Mouse (Mus musculus): ENCODE results near the gene Mrgpre.

Gene Mrgpre

DNA sequence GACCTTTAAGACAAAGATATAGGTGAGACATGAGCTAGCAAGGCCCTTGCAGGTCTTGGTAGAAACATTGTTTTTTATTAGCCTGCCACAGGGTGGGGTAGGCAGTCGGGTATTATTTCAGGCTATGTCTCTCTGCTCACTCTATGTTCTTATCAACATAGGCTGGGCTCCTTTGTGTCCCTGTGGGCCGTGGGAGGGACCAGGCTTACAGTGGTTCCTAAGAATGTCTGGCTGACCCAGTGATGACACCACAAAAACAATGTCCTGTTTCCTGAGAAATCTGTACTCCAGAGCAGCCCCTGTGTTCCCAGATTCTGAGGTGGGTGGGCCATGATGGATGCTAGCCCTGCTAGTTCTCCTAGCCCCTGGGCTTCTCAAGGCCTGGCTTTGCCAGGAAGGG is 6.9 kb downstream of the Mrgpre start:
- no peak for DNase-seq (ENCODE audit: low spot score)

DNA sequence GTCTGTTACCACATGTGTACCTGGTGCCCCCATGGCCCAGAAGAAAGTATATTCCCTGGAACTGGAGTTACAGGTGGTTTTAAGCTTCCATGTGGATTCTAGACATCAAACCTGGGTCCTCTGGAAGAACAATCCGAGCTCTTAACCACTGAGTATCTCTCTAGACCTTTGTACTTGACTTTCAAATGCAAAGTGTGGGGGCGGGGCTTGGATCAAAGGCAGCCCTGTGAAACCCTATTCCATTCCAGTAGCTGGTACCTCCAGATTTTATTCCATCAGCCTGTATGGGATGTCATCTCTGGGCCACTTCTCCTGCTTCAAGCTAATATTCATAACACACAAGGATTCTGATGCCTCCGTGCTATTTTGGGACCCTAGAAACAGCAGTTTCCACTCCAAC is 8.2 kb downstream of the Mrgpre start:
- no peak for DNase-seq (ENCODE audit: low spot score)

DNA sequence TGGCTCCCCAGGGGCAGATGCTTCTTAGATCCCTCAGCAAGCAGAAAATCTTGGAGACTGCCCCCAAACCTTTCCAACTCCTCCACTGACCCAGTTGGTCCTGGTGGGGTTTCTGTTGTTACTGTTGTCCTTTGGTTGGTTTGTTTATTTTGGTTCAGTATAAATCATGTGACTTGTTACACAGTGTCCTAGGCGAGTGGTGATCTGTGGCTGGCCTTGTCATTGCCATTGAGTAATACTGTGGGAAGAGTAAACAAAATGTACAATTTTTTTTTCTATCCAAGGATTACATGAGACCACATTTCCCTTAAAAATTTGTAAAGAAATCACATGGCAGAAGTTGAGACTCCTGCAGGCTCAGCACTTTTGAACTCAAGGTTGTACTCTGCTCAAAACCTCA is 14.8 kb downstream of the Mrgpre start:
- no peak for DNase-seq (ENCODE audit: low spot score)

DNA sequence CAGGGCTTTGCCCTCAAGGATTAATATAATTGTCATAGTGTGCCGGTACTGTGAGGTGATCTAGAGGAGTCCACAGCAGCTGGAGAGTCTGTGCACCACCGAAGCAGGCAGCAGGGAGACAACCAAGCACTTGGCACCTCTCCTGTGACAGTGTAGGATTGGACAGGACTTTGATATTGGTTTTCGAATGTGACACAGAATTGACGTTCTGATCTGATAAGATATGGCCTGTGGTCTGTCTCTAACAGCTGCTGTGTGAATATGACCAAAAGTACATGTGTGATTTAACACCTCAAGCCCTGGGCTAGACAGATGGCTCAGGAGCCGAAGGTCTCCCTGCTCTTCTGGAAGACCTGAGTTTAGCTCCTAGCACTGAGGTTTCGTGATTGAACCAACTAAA is 16.0 kb downstream of the Mrgpre start:
- DNase-seq (ENCODE audit: low spot score), result no peak

DNA sequence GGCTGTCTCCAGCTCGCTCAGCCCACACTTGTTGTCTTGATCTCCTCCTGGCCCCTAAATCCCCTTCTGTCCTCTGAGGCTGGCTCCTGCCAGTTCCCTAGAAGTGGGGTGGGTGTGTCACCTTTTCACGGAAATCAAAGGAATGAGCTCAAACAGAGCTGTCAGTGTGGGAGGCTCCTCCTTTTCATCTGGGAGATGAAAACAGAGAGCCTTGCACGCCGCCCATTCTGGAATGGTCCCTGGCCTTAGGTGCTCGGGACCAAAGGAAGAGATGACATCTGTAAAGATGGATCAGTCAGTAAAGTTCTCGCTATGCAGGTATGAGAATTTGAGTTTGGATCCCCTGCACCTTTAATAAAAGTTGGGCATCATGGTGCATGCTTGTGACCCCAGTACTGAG is 17.4 kb downstream of the Mrgpre start, which contains the start of gene Mrgprg:
Gene Mrgprg (minus strand): TSS at position 101 of the 400 bp plus-strand sequence.
- no peak for DNase-seq (ENCODE audit: low spot score)

DNA sequence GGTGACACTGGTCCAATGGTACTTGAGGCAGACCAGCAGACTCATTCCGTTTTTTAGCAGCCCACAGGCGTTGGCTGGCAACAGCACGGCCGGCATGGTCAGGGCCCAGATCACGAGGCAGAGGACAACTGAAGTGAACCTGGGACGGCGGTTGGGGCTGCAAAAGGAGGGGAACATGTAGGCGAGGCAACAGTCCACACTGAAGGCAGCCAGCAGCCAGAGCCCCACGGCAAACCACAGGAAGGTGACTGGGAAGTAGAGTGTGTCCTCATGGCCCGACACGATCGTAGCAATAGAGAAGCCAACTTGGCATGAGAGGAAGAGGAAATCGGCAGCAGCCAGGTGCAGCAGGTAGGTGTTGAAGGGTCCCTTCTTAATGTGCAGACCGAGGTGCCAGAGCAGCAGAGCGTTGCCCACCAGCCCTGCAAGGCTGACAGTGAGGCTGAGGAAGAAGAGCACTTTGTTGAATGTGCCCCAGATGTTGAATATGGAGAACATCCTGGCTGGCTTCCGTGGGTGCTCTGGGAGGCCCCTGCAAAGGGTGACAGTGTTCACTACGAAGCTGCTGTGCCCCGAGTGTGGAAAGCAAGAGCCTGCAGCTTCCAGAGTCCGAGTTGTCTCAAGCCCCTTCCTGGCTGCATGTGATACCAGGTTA is 19.3 kb downstream of the Mrgpre start:
- DNase-seq (ENCODE audit: low spot score), result no peak

DNA sequence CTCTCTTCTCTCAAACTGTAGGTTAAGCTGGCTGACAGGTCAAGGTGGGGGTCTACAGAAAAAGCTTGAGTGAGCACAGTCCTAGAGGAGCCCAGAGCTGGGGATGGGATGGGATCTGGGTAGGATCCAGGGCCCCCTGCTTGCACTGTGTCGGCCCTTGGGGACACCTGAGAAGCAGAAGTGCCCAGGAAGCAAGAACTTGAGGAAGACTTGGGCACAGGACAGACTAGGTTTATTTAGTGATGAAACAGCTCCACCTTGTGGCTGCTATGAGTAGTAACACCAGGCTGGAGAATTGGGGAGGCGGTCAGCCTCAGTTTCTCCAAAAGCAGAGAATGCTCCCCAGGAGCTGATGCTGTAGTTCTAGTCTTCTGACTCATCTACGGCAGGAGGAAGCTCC is 20.5 kb downstream of the Mrgpre start:
- DNase-seq (ENCODE audit: low spot score), result no peak

DNA sequence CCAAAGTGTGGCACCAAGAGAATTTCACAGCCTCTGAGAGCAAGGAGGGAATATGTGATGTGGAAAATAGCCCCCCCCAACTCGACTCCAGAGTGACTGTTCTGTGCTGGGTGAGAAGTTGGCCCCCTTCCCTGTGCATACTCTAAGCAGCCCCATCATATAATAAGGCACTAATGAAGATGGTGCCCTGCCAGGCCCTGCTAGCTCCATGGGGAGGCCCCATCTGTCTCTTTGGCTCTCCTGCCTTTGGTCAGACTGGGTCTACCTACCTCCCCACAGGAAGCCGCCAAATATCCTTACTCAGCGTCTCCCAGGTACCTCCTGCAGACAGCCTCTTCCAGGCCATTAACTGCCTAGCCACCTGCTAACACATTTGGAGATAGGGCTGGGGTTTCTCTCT is 25.3 kb downstream of the Mrgpre start:
- no peak for DNase-seq (ENCODE audit: low spot score)

DNA sequence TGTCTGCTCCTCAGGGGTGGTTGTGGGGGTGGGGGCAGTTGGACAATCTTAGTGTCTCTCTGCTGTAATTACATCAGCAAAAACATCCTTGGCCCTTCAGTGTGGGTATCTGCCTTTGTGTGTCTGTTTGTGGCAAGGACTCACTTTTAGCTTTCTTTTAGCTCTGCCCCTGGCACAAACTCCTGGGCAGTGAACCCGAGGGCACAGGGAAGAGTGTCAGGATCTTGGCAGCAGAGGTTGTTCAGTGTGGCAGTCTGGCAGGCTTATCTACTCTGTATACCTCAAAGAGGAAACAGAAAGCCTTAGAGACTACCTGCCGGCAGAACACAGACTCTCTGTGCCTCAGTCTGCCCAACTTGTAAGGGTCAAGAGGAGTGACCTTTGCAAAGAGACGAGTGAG is 26.6 kb downstream of the Mrgpre start:
- no peak for DNase-seq (ENCODE audit: low spot score)

DNA sequence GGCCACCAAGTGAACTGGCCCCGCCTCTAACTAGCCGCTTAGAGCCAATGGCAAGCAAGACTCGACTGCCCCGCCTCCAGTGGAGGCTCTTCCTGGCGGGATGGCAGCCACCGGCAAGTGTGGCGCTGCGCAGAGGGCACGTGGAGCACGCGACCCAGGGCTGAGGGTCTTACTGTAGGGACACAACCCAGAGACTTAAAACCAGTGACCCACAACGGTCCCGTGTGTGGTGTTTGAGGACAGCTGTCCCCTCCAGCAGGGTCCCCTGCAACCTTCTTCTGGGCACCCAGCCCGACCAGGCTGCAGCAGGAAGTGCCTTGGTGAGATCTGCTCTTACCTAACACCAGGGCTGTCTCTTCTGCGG is 27.3 kb downstream of the Mrgpre start:
- peak; percentile 86 for DNase-seq (ENCODE audit: low spot score)

DNA sequence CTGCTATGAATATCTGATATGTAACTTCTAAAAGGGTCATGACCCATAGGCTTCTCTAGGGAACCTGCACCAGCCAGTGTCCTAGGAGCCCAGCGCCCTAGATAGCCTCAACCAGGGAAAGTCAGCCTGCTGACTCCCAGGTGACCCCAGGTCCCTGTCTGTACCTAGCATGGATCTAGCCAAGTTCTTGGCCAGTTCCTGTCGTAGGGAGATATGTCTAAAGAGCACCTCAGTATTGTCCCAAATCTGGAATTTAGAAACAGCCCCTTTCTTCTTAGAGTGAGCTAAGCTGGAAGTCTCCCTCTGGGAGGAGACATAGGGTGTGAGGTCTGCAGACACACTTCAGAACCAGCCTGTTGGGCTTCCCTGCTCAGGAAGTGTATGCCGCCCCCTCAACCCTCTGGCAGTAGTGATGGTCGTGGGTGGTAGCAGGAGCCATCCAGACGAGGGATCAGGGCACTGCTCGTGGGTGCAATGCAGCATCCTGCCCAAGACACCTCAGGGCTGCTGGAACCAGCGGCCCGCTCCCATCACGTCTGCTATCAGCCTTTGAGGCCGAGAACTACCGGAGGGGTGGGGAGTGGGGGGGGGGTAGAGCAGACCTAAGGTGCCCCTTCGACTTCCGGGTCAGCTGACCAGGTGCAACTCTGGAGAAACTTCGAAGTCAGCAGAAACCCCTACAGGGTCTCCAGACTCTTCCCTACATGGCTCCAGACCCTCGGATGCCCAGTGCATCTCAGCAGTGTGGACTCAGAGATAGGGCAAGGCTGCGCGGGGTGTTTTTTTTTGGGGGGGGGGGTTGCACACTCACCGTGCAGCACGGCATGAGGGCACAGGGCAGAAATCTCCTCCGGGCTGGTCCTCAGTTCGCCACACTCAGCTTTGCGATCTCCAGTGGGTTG is 27.9 kb downstream of the Mrgpre start, which contains the start of gene Osbpl5:
Gene Osbpl5 (minus strand): TSS at position 861 of the 902 bp plus-strand sequence.
- no peak for DNase-seq (ENCODE audit: low spot score)

DNA sequence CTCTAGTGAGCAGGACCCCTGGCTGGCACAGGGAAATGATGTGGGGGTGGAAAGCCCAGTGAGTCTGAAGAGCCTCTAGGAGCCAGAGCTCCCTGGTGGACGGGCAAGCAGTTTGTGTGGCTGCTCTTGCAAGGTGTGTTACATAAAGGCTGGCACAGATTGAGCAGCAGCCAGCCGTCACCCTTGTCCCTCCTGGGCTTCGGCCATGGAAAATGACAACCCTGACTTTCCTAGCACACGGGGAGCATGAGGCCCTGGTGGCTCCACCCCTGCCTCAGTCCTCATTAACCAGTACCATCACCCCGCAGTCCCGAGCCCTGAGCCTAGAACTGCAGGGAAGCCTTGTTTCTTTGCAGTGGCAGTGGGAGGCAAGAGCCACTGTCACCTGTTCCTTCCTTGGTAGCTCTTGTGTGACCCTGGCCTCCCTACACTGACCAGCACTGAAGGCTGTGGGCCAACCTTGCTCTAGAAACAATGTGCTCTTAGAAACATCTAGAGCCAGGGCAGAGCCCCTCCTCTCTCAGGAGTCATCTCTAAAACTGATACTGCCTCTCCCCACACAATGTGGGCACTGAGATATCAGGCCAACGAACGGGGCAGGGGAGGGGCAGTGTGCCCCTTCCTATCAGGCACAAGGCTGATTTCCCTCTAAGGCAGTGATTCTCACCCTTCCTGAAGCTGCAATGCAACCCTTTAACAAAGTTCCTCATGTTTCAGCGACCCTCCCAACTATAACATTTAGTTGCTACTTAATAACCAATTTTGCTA is 28.8 kb downstream of the Mrgpre start:
- peak; percentile 51 for DNase-seq (ENCODE audit: low spot score)

DNA sequence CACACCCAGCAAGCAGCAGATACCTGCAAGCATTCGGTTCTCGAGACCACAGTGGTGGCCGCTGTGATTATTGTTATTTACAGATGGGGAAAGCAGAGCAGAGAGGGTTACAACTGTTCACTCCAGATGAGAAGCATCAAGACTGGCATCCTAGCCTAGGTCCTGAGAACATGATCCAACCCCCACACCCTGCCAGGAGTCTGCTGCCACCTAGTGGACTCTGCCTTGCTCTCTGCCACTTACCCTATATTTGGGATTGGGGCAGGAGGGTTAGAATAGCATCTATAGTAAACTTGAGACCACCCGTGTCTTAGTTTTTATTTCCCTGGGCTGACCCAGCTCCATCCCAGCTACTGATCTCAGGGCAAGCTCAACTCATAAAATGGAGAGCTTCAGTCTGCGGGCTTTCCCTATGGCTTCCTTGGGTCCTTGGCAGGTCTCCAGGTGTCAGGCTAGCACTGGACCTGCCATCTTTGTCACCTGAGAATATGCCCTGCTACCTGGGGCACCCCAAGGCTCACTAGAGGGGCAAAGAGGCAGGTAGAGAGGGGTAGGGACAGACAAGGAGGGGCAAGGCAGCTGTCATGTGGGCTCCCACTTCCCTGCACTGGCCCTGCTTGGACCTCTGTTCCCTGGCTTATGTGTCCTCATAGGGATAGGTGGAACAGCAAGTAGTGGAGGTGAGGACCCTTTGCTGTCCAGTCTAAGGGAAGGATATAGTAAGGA is 30.1 kb downstream of the Mrgpre start:
- DNase-seq (ENCODE audit: low spot score), result peak; percentile 80

DNA sequence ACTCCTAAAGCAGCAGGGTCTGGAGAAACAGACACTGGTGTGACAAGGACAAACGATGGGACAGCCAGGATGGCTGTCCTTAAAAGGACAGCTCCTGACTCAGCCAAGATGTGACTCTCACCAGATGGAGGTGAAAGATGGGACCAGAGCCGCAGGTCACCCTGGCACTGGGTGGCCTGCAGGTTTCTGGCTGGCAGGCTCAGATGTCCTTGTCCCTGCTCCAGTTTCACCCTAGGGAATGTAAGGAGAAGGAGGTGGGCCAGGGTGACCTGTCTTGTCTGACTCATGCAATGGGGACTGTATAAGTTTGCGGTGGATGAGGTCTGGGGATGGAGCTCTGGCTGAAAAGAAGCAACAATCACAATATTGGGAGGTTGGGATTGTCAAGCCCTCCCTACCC is 31.7 kb downstream of the Mrgpre start:
- DNase-seq (ENCODE audit: low spot score), result no peak

DNA sequence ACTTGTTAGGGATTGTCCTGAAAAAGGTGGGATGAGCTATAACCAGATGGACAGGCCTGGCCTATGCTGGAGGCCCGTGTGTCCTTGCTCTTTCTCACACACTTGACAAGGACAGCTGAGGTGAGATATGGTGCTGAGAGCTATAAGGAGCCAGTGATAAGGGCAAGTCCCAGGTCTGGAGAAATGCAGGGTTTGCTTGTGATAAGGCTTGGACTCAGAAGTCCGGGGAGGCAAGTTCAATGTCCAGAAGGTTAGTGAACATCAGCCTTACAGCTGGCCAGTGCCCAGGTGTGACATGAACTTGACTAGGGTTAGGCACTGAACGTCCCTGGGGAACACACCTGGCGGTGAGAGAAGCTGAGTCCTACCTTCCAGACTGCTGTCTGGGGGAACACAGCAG is 32.2 kb downstream of the Mrgpre start:
- no peak for DNase-seq (ENCODE audit: low spot score)

DNA sequence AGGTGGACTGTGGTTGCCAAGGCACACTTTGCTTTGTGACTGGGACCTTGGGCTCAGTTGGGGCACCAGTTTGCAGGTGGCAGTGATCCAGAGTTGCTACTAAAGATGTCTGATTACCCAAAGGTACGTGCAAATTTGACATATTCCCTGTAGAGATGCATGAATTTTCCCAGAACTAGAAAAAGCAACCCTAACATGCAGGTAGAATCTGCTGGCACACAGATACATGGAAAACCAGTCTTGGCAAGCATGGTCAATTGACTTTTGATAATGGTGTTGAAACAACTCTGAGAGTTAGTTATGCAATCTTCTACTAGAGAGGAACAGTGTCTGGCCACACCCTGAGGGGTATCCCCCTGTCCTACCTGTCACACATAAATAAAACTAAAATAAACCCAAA is 32.9 kb downstream of the Mrgpre start:
- no peak for DNase-seq (ENCODE audit: low spot score)

DNA sequence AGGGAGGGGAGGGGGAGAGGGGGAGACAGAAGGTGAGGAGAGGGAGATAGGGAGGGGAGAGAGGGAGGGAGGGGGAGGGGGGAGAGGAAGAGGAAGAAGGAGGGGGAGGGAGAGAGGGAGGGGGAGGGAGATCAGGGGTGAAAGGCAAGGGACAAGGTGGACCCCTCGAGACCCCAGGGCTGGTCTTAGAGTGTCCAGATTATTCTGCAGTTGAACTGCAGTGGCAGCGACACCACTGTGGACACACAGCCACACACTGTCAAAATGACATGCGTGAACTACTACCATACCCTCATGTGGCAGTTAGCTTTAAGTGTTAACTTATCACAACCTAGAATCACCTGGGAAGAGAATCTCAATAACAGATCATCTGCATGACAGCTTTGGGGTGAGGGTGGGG is 35.3 kb downstream of the Mrgpre start:
- DNase-seq (ENCODE audit: low spot score), result no peak

DNA sequence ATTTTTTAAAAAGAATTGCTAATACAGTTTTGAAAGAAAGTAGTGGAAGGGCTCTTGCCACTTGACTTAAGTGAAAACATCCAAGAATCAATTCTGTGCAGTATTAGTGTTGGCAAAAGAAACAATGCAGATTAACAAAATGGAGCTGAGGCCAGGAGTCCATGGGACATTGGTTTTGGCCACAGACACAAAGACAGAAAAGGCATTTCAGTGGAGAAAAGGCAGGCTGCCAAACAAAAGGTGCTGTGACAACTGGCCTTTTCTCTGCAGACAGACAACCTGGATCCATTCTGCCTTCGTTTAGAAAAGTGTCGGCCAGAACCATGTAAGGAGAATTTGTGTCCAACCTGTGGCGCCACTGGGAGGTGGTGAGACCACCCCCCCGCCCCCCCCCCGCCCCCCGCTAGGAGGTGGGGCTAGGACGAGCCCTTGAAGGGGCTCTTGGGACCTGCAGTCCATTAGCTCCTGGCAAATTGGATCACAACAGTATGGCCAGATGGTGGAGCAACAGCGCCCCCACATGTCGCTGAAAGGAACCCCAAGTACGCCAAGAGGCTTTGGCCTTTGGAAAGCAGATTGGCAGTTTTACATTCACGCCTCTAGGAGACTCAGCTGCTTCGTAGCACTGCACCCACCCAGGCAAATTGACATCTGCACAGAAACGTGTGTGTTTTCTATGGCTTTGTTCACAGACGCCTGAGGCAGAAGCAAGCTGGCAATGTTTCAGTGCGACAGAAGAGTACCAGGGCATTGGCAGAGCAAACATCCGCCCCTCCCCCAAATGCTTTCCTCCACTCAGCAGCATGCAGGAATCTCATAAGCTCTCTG is 36.0 kb downstream of the Mrgpre start:
- peak; percentile 93 for DNase-seq (ENCODE audit: low spot score)

DNA sequence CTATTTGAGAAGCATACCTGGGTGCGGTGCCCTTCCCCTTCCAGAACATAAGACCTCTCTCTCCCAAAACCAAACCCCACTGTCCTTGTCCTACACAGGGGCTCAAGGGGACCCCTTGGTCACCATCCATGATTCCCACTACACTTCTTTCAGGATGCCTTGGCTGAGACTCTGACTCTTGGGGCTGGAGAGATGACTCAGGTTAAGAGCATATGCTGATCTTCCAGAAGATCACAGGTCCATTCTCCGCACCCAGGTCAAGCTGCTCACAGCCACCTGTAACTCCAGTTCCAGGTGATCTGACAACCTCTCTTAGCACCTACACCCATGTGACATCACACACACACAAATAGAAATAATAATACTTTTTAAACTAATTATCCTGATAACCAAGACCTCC is 43.6 kb downstream of the Mrgpre start:
- DNase-seq (ENCODE audit: low spot score), result no peak

DNA sequence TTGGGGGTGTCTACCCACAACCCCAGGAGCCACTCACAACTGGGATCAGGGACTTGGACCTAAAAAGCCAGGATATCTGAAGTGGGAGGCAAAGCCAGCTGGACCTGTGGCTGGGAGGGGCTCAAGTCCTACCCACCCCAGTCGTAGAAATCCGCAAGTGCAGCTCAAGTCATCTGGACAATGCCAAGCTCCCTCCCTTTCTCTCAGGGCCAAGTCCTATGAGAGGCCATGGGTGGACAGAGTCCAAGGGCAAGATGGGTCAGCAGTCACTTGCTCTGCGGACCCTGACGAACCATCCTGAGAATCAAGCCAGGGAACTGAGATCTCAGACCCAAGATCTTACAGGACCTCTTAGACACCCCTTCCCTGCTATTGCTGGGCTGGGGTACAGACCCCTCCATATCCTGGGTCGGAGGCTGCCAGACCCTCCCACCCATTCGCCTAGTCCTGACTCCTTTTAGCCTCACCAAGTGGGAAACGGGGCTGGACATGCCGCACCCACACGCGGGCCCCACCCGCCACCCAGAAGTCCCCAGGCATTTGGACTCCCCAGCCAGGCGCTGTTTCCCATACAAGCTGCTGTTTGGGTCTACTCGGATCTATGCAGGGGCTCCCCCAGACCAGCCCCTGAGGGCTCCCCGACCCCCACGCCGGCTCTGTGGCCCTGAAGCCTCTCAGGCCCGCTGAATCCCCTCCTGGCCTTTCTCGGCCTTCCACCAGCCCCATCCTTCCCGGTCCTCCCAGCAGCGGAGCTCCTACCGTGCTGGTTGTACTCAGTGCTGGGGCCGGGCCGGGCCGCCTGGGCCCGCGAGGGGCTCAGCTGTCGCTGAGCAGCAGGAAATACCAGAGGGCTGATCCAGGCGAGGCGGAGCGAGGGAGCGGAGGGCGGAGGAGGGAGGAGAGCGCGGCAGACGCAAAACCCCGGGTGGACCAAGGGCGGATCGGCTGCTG is 44.5 kb downstream of the Mrgpre start:
- peak; percentile 90 for DNase-seq (ENCODE audit: low spot score)

All from testis, postnatal 10 days (tissue).